In the genomic region with DNA sequence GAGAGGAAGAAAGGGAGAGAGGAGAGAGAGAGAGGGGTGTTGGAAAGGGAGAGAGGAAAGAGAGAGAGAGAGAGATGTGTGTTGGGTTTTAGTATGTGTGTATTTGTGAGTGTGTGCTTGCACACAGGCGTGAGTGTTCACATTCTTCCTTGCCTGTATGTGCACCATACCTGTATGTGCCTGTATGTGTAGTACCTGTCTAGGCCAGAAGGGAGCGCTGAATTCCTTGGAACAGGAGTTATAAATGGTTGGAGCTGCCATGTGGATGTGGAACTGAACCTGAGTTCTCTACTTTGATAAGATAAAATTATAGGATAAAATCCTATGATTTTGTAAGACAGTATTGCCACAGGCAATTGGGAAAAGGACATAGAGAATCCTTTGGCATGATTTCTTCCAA, we compare ENCODE assay signal across 13 mouse cellular contexts.
DNase-seq lines count a peak whose midpoint lies in the region; ATAC-seq and TF ChIP-seq lines count a peak whose summit lies in the region.
"Had no signal": no experiment of that assay in that cellular context is flagged by ENCODE, and none has a peak within 500 bp of the region (broad histone marks: within the 10 kb centered on the region; RNA-seq: fewer than 3 reads in every experiment).

No protein-coding gene starts in this region.

- no peak for ATAC-seq in forebrain, postnatal 0 days
- ATAC-seq in forebrain, embryonic 15.5 days (replicated peaks), result no peak
- no peak for ATAC-seq in liver, embryonic 11.5 days (replicated peaks; ENCODE audit: low FRiP score)

- H3K36me3 ChIP-seq in forebrain, postnatal 0 days (ENCODE audit: insufficient read depth), result no peaks in the 10 kb centered on the region
- no peaks in the 10 kb centered on the region for H3K36me3 ChIP-seq in forebrain, embryonic 15.5 days
- no peaks in the 10 kb centered on the region for H3K36me3 ChIP-seq in liver, adult 2 months (ENCODE audit: control insufficient read depth, insufficient read depth, low read length)
- H3K36me3 ChIP-seq in liver, embryonic 11.5 days (ENCODE audit: control insufficient read depth, insufficient read depth, low read length), result no peaks in the 10 kb centered on the region
- H3K36me3 ChIP-seq: G1E; hindbrain, embryonic 13.5 days; lung, embryonic 15.5 days had no signal

- DNase-seq in forebrain, postnatal 0 days, result no peak
- DNase-seq in liver, adult 2 months (ENCODE audit: extremely low read depth, low read depth, low spot score), result peak; percentile 11
- no peak for DNase-seq in liver, embryonic 11.5 days (ENCODE audit: low spot score)
- DNase-seq in CD4-positive helper T cell, adult 2 months (ENCODE audit: low read depth, low spot score), result peak; percentile 7
- peak; percentile 5 for DNase-seq in c-Kit-positive CD71-negative TER-119-negative erythroid progenitor cells, embryonic 14.5 days (ENCODE audit: low read depth)
- no peak for DNase-seq in frontal cortex, adult 2 months (ENCODE audit: extremely low spot score in 1 of 2, low spot score in 1 of 2)
- DNase-seq in left cerebral cortex, postnatal 10 days (ENCODE audit: extremely low spot score in 1 of 2, low spot score in 2 of 2), result no peak
- DNase-seq: adrenal gland, postnatal 36 days; cerebellum, postnatal 14 days had no signal

- H3K4me1 ChIP-seq in forebrain, postnatal 0 days (ENCODE audit: insufficient read depth), result no peaks in the 10 kb centered on the region
- no peaks in the 10 kb centered on the region for H3K4me1 ChIP-seq in forebrain, embryonic 15.5 days
- no peaks in the 10 kb centered on the region for H3K4me1 ChIP-seq in liver, adult 2 months (ENCODE audit: control insufficient read depth, insufficient read depth, low read length)
- H3K4me1 ChIP-seq in liver, embryonic 11.5 days (replicated peaks; ENCODE audit: control insufficient read depth, insufficient read depth, low read length), result no peaks in the 10 kb centered on the region
- H3K4me1 ChIP-seq: hindbrain, embryonic 13.5 days; lung, embryonic 15.5 days had no signal

- H3K9me3 ChIP-seq in forebrain, postnatal 0 days (ENCODE audit: low read length), result no peaks in the 10 kb centered on the region
- no peaks in the 10 kb centered on the region for H3K9me3 ChIP-seq in forebrain, embryonic 15.5 days
- no peaks in the 10 kb centered on the region for H3K9me3 ChIP-seq in liver, embryonic 11.5 days (ENCODE audit: control insufficient read depth, low read length)
- H3K9me3 ChIP-seq: hindbrain, embryonic 13.5 days; lung, embryonic 15.5 days had no signal

- peak; percentile 48 for TF ChIP-seq CTCF in forebrain, postnatal 0 days (IDR thresholded peaks at IDR 0.05; ENCODE audit: low read depth)
- TF ChIP-seq CTCF in liver, adult 2 months (IDR thresholded peaks at IDR 0.05; ENCODE audit: low read depth, low read length), result no peak

- TF ChIP-seq POLR2A in liver, adult 2 months (IDR thresholded peaks at IDR 0.05; ENCODE audit: extremely low read depth, insufficient read depth, low read length), result no peak

- no peak overlapping the region for H3K27ac ChIP-seq in forebrain, postnatal 0 days (ENCODE audit: low read depth, low read length)
- no peak overlapping the region for H3K27ac ChIP-seq in forebrain, embryonic 15.5 days (replicated peaks)
- no peak overlapping the region for H3K27ac ChIP-seq in liver, adult 2 months (replicated peaks; ENCODE audit: insufficient read depth, low read depth, low read length)
- H3K27ac ChIP-seq in liver, embryonic 11.5 days (ENCODE audit: low read depth, low read length), result no peak overlapping the region
- H3K27ac ChIP-seq: hindbrain, embryonic 13.5 days; lung, embryonic 15.5 days had no signal

- intact Hi-C loops in left cerebral cortex, postnatal 10 days (cut with DNase I), result no loop called here

- H3K4me2 ChIP-seq in forebrain, postnatal 0 days (ENCODE audit: low read depth), result no peak overlapping the region
- H3K4me2 ChIP-seq in forebrain, embryonic 15.5 days (replicated peaks), result no peak overlapping the region
- H3K4me2 ChIP-seq in liver, embryonic 11.5 days, result no peak overlapping the region
- H3K4me2 ChIP-seq: hindbrain, embryonic 13.5 days; lung, embryonic 15.5 days had no signal

- H3K27me3 ChIP-seq in forebrain, postnatal 0 days (ENCODE audit: insufficient read depth, low read length), result no peaks in the 10 kb centered on the region
- H3K27me3 ChIP-seq in forebrain, embryonic 15.5 days, result no peaks in the 10 kb centered on the region
- H3K27me3 ChIP-seq in liver, adult 2 months (ENCODE audit: control insufficient read depth, insufficient read depth, low read length), result no peaks in the 10 kb centered on the region
- H3K27me3 ChIP-seq in liver, embryonic 11.5 days (replicated peaks; ENCODE audit: control insufficient read depth, insufficient read depth, low read length), result no peaks in the 10 kb centered on the region
- H3K27me3 ChIP-seq: hindbrain, embryonic 13.5 days; lung, embryonic 15.5 days had no signal

- H3K79me2 ChIP-seq in liver, adult 2 months (ENCODE audit: control insufficient read depth, insufficient read depth, low read length), result no peaks in the 10 kb centered on the region

- no peak overlapping the region for H3K9ac ChIP-seq in forebrain, postnatal 0 days
- no peak overlapping the region for H3K9ac ChIP-seq in forebrain, embryonic 15.5 days (replicated peaks)
- no peak overlapping the region for H3K9ac ChIP-seq in liver, adult 2 months (ENCODE audit: low read depth, low read length)
- no peak overlapping the region for H3K9ac ChIP-seq in liver, embryonic 11.5 days (ENCODE audit: low read depth, low read length)
- H3K9ac ChIP-seq: hindbrain, embryonic 13.5 days; lung, embryonic 15.5 days had no signal

- H3K4me3 ChIP-seq in forebrain, postnatal 0 days (ENCODE audit: low read depth, low read length), result no peak overlapping the region
- no peak overlapping the region for H3K4me3 ChIP-seq in forebrain, embryonic 15.5 days
- no peak overlapping the region for H3K4me3 ChIP-seq in liver, adult 2 months (ENCODE audit: insufficient read depth, low read depth, low read length)
- no peak overlapping the region for H3K4me3 ChIP-seq in liver, embryonic 11.5 days (ENCODE audit: low read depth, low read length)
- H3K4me3 ChIP-seq: hindbrain, embryonic 13.5 days; lung, embryonic 15.5 days had no signal

- whole genome bisulfite sequencing in forebrain, postnatal 0 days, result 51% methylated on average over 2 of the region's 2 CpGs
- 47% methylated on average over 2 of the region's 2 CpGs for WGBS in forebrain, embryonic 15.5 days
- WGBS in liver, adult 2 months, result 52% methylated on average over 2 of the region's 2 CpGs
- WGBS in liver, embryonic 11.5 days, result 36% methylated on average over 2 of the region's 2 CpGs

Comparison
In these comparisons a context has a peak if more than half of its experiments do, and no peak if none do; other contexts are left out.
1. DNase-seq: peak in liver, adult 2 months (single experiment), CD4-positive helper T cell, adult 2 months (single experiment) and c-Kit-positive CD71-negative TER-119-negative erythroid progenitor cells, embryonic 14.5 days (single experiment); none in forebrain, postnatal 0 days (single experiment), liver, embryonic 11.5 days (single experiment), frontal cortex, adult 2 months (0 of 2) and left cerebral cortex, postnatal 10 days (0 of 2).